Comparison of ENCODE assay signal across 8 mouse cellular contexts in the genomic region with DNA sequence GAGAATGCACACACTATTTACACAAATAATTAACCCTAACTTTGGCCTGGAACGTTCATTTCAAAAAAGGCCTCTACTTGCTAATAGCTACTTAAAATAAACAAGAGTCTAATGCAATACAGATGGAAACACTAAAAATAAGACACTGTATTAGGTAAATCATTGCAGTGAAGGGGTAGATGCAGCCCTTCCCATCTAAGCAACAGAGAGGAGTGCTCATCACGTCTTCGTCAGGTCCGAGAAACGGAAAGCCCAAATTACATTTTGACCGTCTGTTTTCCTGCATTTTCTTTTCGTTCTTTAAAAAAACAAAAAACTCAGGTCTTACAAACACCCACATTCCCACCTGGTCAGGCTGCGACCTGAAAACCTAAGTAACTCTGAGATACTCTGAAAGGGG. TPM values are rescaled to one million over a fixed set of nuclear protein-coding genes. Genes with fewer than 3 reads are reported as not detected.
DNase-seq lines count a peak whose midpoint lies in the region; ATAC-seq and TF ChIP-seq lines count a peak whose summit lies in the region.

No protein-coding gene starts in this region.

- H3K79me2 ChIP-seq in liver, adult 2 months (ENCODE audit: control insufficient read depth, insufficient read depth, low read length) = peaks cover 16% of the 10 kb centered on the region; the same call in 1 of the 2 replicates

- peak; percentile 24 for DNase-seq in liver, adult 2 months (ENCODE audit: extremely low read depth, low read depth, low spot score)
- DNase-seq in liver = no peak
- DNase-seq in frontal cortex, adult 2 months (ENCODE audit: extremely low spot score in 1 of 2, low spot score in 1 of 2) = no peak
- DNase-seq in adrenal gland, adult 2 months = no peak
- DNase-seq in adrenal gland, adult 8-10 months = no peak

- H3K4me1 ChIP-seq in liver, adult 2 months (ENCODE audit: control insufficient read depth, insufficient read depth, low read length) = peaks cover 7% of the 10 kb centered on the region
- no peaks in the 10 kb centered on the region for H3K4me1 ChIP-seq in embryonic facial prominence, embryonic 12.5 days
- no peaks in the 10 kb centered on the region for H3K4me1 ChIP-seq in intestine, embryonic 15.5 days (replicated peaks)
- H3K4me1 ChIP-seq in neural tube, embryonic 13.5 days (replicated peaks) = peaks cover 11% of the 10 kb centered on the region

- TF ChIP-seq POLR2A in liver, adult 2 months (IDR thresholded peaks at IDR 0.05; ENCODE audit: extremely low read depth, insufficient read depth, low read length) = no peak

- peak overlapping the region; percentile 48; the same call in 1 of the 2 replicates for H3K27ac ChIP-seq in liver, adult 2 months (replicated peaks; ENCODE audit: insufficient read depth, low read depth, low read length)
- no peak overlapping the region for H3K27ac ChIP-seq in embryonic facial prominence, embryonic 12.5 days
- H3K27ac ChIP-seq in intestine, embryonic 15.5 days = no peak overlapping the region
- no peak overlapping the region for H3K27ac ChIP-seq in neural tube, embryonic 13.5 days (replicated peaks)

- H3K9ac ChIP-seq in liver, adult 2 months (ENCODE audit: low read depth, low read length) = peak overlapping the region; percentile 92
- H3K9ac ChIP-seq in embryonic facial prominence, embryonic 12.5 days = peak overlapping the region; percentile 65
- peak overlapping the region; percentile 56 for H3K9ac ChIP-seq in intestine, embryonic 15.5 days
- peak overlapping the region; percentile 77 for H3K9ac ChIP-seq in neural tube, embryonic 13.5 days

- H3K4me3 ChIP-seq in liver, adult 2 months (ENCODE audit: insufficient read depth, low read depth, low read length) = peak overlapping the region; percentile 94
- H3K4me3 ChIP-seq in embryonic facial prominence, embryonic 12.5 days = peak overlapping the region; percentile 71
- peak overlapping the region; percentile 63 for H3K4me3 ChIP-seq in intestine, embryonic 15.5 days (replicated peaks)
- H3K4me3 ChIP-seq in neural tube, embryonic 13.5 days = peak overlapping the region; percentile 65

- no peaks in the 10 kb centered on the region for H3K9me3 ChIP-seq in embryonic facial prominence, embryonic 12.5 days
- no peaks in the 10 kb centered on the region for H3K9me3 ChIP-seq in intestine, embryonic 15.5 days
- H3K9me3 ChIP-seq in neural tube, embryonic 13.5 days = no peaks in the 10 kb centered on the region

- WGBS in liver, adult 2 months = 20% methylated on average over 8 of the region's 8 CpGs
- WGBS in embryonic facial prominence, embryonic 12.5 days = 16% methylated on average over 8 of the region's 8 CpGs
- 14% methylated on average over 8 of the region's 8 CpGs for WGBS in intestine, embryonic 15.5 days
- WGBS in neural tube, embryonic 13.5 days = 24% methylated on average over 8 of the region's 8 CpGs

- no peaks in the 10 kb centered on the region for H3K27me3 ChIP-seq in liver, adult 2 months (ENCODE audit: control insufficient read depth, insufficient read depth, low read length)
- H3K27me3 ChIP-seq in embryonic facial prominence, embryonic 12.5 days = peaks cover 7% of the 10 kb centered on the region; the same call in 1 of the 2 replicates
- H3K27me3 ChIP-seq in intestine, embryonic 15.5 days (replicated peaks) = no peaks in the 10 kb centered on the region
- H3K27me3 ChIP-seq in neural tube, embryonic 13.5 days = peaks cover 29% of the 10 kb centered on the region

- H3K4me2 ChIP-seq in embryonic facial prominence, embryonic 12.5 days (replicated peaks) = peak overlapping the region; percentile 98
- H3K4me2 ChIP-seq in intestine, embryonic 15.5 days (replicated peaks) = peak overlapping the region; percentile 96
- H3K4me2 ChIP-seq in neural tube, embryonic 13.5 days = peak overlapping the region; percentile 97

- no peak for TF ChIP-seq CTCF in liver, adult 2 months (IDR thresholded peaks at IDR 0.05; ENCODE audit: low read depth, low read length)

- no peak for ATAC-seq in embryonic facial prominence, embryonic 12.5 days (ENCODE audit: insufficient number of reproducible peaks, insufficient read depth, low FRiP score, low TSS enrichment)
- no peak for ATAC-seq in intestine, embryonic 15.5 days
- ATAC-seq in neural tube, embryonic 13.5 days (ENCODE audit: low read depth) = no peak

- H3K36me3 ChIP-seq in liver, adult 2 months (ENCODE audit: control insufficient read depth, insufficient read depth, low read length) = no peaks in the 10 kb centered on the region
- no peaks in the 10 kb centered on the region for H3K36me3 ChIP-seq in embryonic facial prominence, embryonic 12.5 days
- H3K36me3 ChIP-seq in intestine, embryonic 15.5 days = no peaks in the 10 kb centered on the region
- no peaks in the 10 kb centered on the region for H3K36me3 ChIP-seq in neural tube, embryonic 13.5 days

RNA-seq across cellular contexts. Expression of gene Vps13a, which starts 0.9 kb away (rescaled TPM):
- 27.3 and 30.8 TPM in 2 replicates for total RNA-seq in liver, adult 2 months (2014; rRNA removed)
- 1.0 and 1.1 TPM in 2 replicates for polyA plus RNA-seq in liver, adult 2 months (2012; rRNA removed)
- polyA plus RNA-seq in embryonic facial prominence, embryonic 12.5 days (2016; fragmentation: Nextera tagmentation; extraction: Ambion mirVana) = 6.5 and 8.5 TPM in 2 replicates
- 11.2 and 11.5 TPM in 2 replicates for polyA plus RNA-seq in intestine, embryonic 15.5 days (2015; fragmentation: Nextera tagmentation; extraction: Ambion mirVana)
- polyA plus RNA-seq in neural tube, embryonic 13.5 days (2015; fragmentation: Nextera tagmentation; extraction: Ambion mirVana) = 6.0 and 7.0 TPM in 2 replicates
- 35.8 and 41.8 TPM in 2 replicates for polyA plus RNA-seq in frontal cortex, adult 2 months (2012; rRNA removed)
- total RNA-seq in adrenal gland, adult 2 months (2021) = 10 to 100 TPM; 26.2 to 31.5 TPM
- polyA plus RNA-seq in adrenal gland, adult 2 months (2012; rRNA removed) = 0.45 and 0.55 TPM in 2 replicates
- total RNA-seq in adrenal gland, adult 8-10 months (2022) = 10 to 100 TPM; 33.9 to 48.8 (median 43.2) TPM
